Mouse (Mus musculus): ENCODE results near the gene Ctla4. TPM values are rescaled to one million over a fixed set of nuclear protein-coding genes. Genes with fewer than 3 reads are reported as not detected.

The Ctla4 gene
- polyA plus RNA-seq, 1 experiment: not detected

GRCm38 (mm10) chr1:60853991-60854390 is 32.8 kb upstream of the Ctla4 start:
- Histone ChIP-seq H3ac (ENCODE audit: control insufficient read depth, insufficient read length, low read depth) (no peak overlapping the region), H3K36me3 (ENCODE audit: control insufficient read depth, insufficient read depth) (no peaks in the 10 kb centered on the region), H3K79me3 (ENCODE audit: low read depth) (no peaks in the 10 kb centered on the region), H3K4me3 (ENCODE audit: insufficient read depth, poor library complexity, severe bottlenecking) (no peak overlapping the region), H3K27me3 (ENCODE audit: control insufficient read depth, insufficient read depth, insufficient read length) (no peaks in the 10 kb centered on the region), H3K79me2 (ENCODE audit: control insufficient read depth, insufficient read depth) (no peaks in the 10 kb centered on the region)
- TF ChIP-seq MYOD1 (IDR thresholded peaks at IDR 0.05; ENCODE audit: control insufficient read depth, insufficient read length, low read depth) (no peak), FOSL1 (IDR thresholded peaks at IDR 0.05; ENCODE audit: insufficient read depth, low read length, poor library complexity, severe bottlenecking) (no peak), USF1 (IDR thresholded peaks at IDR 0.05; ENCODE audit: low read depth) (no peak), CEBPB (IDR thresholded peaks at IDR 0.05; ENCODE audit: low read depth) (no peak), MYOG (IDR thresholded peaks at IDR 0.05; ENCODE audit: control insufficient read depth, extremely low read depth, insufficient read length) (no peak), CTCF (IDR thresholded peaks at IDR 0.05; ENCODE audit: control insufficient read depth, insufficient read depth, insufficient read length) (no peak), MAX (IDR thresholded peaks at IDR 0.05) (no peak)

GRCm38 (mm10) chr1:60857351-60858220 is 29.2 kb upstream of the Ctla4 start:
- TF ChIP-seq USF1 (IDR thresholded peaks at IDR 0.05; ENCODE audit: low read depth): no peak
- no peak for TF ChIP-seq MYOD1 (IDR thresholded peaks at IDR 0.05; ENCODE audit: control insufficient read depth, insufficient read length, low read depth)
- no peak for TF ChIP-seq CTCF (IDR thresholded peaks at IDR 0.05; ENCODE audit: control insufficient read depth, insufficient read depth, insufficient read length)
- no peak for TF ChIP-seq FOSL1 (IDR thresholded peaks at IDR 0.05; ENCODE audit: insufficient read depth, low read length, poor library complexity, severe bottlenecking)
- TF ChIP-seq MYOG (IDR thresholded peaks at IDR 0.05; ENCODE audit: control insufficient read depth, extremely low read depth, insufficient read length): no peak
- no peak for TF ChIP-seq CEBPB (IDR thresholded peaks at IDR 0.05; ENCODE audit: low read depth)
- no peak for TF ChIP-seq MAX (IDR thresholded peaks at IDR 0.05)
- H3K4me3 ChIP-seq (ENCODE audit: insufficient read depth, poor library complexity, severe bottlenecking): no peak overlapping the region
- H3K79me3 ChIP-seq (ENCODE audit: low read depth): no peaks in the 10 kb centered on the region
- H3K79me2 ChIP-seq (ENCODE audit: control insufficient read depth, insufficient read depth): no peaks in the 10 kb centered on the region
- no peaks in the 10 kb centered on the region for H3K27me3 ChIP-seq (ENCODE audit: control insufficient read depth, insufficient read depth, insufficient read length)
- H3K36me3 ChIP-seq (ENCODE audit: control insufficient read depth, insufficient read depth): no peaks in the 10 kb centered on the region
- H3ac ChIP-seq (ENCODE audit: control insufficient read depth, insufficient read length, low read depth): no peak overlapping the region

GRCm38 (mm10) chr1:60859159-60859558 is 27.6 kb upstream of the Ctla4 start:
- no peak overlapping the region for H3ac ChIP-seq (ENCODE audit: control insufficient read depth, insufficient read length, low read depth)
- no peaks in the 10 kb centered on the region for H3K79me2 ChIP-seq (ENCODE audit: control insufficient read depth, insufficient read depth)
- H3K27me3 ChIP-seq (ENCODE audit: control insufficient read depth, insufficient read depth, insufficient read length): no peaks in the 10 kb centered on the region
- no peaks in the 10 kb centered on the region for H3K79me3 ChIP-seq (ENCODE audit: low read depth)
- no peaks in the 10 kb centered on the region for H3K36me3 ChIP-seq (ENCODE audit: control insufficient read depth, insufficient read depth)
- TF ChIP-seq MAX (IDR thresholded peaks at IDR 0.05) (no peak), FOSL1 (IDR thresholded peaks at IDR 0.05; ENCODE audit: insufficient read depth, low read length, poor library complexity, severe bottlenecking) (no peak), CEBPB (IDR thresholded peaks at IDR 0.05; ENCODE audit: low read depth) (no peak), USF1 (IDR thresholded peaks at IDR 0.05; ENCODE audit: low read depth) (no peak), MYOG (IDR thresholded peaks at IDR 0.05; ENCODE audit: control insufficient read depth, extremely low read depth, insufficient read length) (no peak), MYOD1 (IDR thresholded peaks at IDR 0.05; ENCODE audit: control insufficient read depth, insufficient read length, low read depth) (no peak), CTCF (IDR thresholded peaks at IDR 0.05; ENCODE audit: control insufficient read depth, insufficient read depth, insufficient read length) (no peak)
- H3K4me3 ChIP-seq (ENCODE audit: insufficient read depth, poor library complexity, severe bottlenecking): no peak overlapping the region

GRCm38 (mm10) chr1:60859842-60860241 is 27.0 kb upstream of the Ctla4 start:
- H3ac ChIP-seq (ENCODE audit: control insufficient read depth, insufficient read length, low read depth): no peak overlapping the region
- H3K79me2 ChIP-seq (ENCODE audit: control insufficient read depth, insufficient read depth): no peaks in the 10 kb centered on the region
- no peak overlapping the region for H3K4me3 ChIP-seq (ENCODE audit: insufficient read depth, poor library complexity, severe bottlenecking)
- H3K79me3 ChIP-seq (ENCODE audit: low read depth): no peaks in the 10 kb centered on the region
- TF ChIP-seq CEBPB (IDR thresholded peaks at IDR 0.05; ENCODE audit: low read depth): peak; percentile 58
- no peak for TF ChIP-seq USF1 (IDR thresholded peaks at IDR 0.05; ENCODE audit: low read depth)
- no peak for TF ChIP-seq FOSL1 (IDR thresholded peaks at IDR 0.05; ENCODE audit: insufficient read depth, low read length, poor library complexity, severe bottlenecking)
- no peak for TF ChIP-seq CTCF (IDR thresholded peaks at IDR 0.05; ENCODE audit: control insufficient read depth, insufficient read depth, insufficient read length)
- no peaks in the 10 kb centered on the region for H3K36me3 ChIP-seq (ENCODE audit: control insufficient read depth, insufficient read depth)
- no peaks in the 10 kb centered on the region for H3K27me3 ChIP-seq (ENCODE audit: control insufficient read depth, insufficient read depth, insufficient read length)

GRCm38 (mm10) chr1:60860357-60860946 is 26.3 kb upstream of the Ctla4 start:
- no peaks in the 10 kb centered on the region for H3K27me3 ChIP-seq (ENCODE audit: control insufficient read depth, insufficient read depth, insufficient read length)
- H3K4me3 ChIP-seq (ENCODE audit: insufficient read depth, poor library complexity, severe bottlenecking): no peak overlapping the region
- no peaks in the 10 kb centered on the region for H3K79me2 ChIP-seq (ENCODE audit: control insufficient read depth, insufficient read depth)
- H3ac ChIP-seq (ENCODE audit: control insufficient read depth, insufficient read length, low read depth): no peak overlapping the region
- no peaks in the 10 kb centered on the region for H3K79me3 ChIP-seq (ENCODE audit: low read depth)
- no peak for TF ChIP-seq CEBPB (IDR thresholded peaks at IDR 0.05; ENCODE audit: low read depth)
- TF ChIP-seq CTCF (IDR thresholded peaks at IDR 0.05; ENCODE audit: control insufficient read depth, insufficient read depth, insufficient read length): peak; percentile 25
- TF ChIP-seq USF1 (IDR thresholded peaks at IDR 0.05; ENCODE audit: low read depth): no peak
- TF ChIP-seq MYOD1 (IDR thresholded peaks at IDR 0.05; ENCODE audit: control insufficient read depth, insufficient read length, low read depth): no peak
- H3K36me3 ChIP-seq (ENCODE audit: control insufficient read depth, insufficient read depth): no peaks in the 10 kb centered on the region

Data from C2C12 (cell line).